Mouse (Mus musculus) telencephalon, adult 2 months (tissue): ENCODE measurements around the gene Cnot3.
"Not testable (repeated sequence)": the region's sequence is repeated elsewhere in the genome, so short reads cannot be mapped to it uniquely, and the experiment has no call there.

Experiments used
- DNase-seq: peaks from one replicate; pipeline ENCODE4 v3.0.0-alpha.2; 2011; ENCODE audit warnings: low read depth, low spot score

The Cnot3 gene

DNA sequence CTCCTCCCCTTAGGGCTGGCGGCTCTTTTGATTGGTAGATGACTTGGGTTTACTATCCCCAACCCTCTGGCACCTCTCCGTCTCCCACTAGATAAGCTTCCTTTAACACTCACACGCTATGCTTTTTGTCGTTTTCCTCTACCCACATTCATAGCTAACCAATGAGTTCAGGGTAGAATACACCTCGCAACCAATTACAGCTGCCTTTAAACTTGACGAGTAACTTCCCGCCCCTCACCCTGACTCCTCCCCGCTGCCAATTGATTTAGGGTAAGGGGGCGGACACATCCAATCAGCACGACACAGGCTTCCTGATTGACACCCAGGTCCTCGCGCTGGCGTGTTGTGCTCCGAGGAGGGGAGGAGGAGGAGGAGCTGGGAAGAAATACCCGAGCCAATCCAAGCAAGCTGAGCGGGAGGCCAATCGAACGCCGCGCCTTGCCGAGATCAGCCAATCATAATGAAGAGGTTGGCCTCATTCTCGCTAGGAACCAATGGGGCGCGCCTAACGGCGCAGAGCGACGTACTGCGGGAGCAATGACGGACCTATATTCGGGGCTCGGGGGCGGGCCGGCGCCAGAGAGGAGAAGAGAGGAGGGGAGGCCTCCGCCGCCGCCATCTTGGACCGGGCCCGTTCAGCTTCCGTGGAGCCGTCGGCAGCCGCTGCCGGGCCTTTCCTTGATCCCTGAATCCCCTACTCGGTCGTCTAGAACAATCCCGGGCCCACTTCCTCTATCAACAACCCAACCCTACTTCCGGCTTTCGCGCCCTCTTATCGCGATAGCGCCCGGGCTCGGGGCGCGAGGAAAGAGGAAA, at the start of gene Cnot3:
Gene Cnot3, plus strand, starts transcription at position 597 of the 816 bp plus-strand sequence.
- peak; percentile 100 for DNase-seq

DNA sequence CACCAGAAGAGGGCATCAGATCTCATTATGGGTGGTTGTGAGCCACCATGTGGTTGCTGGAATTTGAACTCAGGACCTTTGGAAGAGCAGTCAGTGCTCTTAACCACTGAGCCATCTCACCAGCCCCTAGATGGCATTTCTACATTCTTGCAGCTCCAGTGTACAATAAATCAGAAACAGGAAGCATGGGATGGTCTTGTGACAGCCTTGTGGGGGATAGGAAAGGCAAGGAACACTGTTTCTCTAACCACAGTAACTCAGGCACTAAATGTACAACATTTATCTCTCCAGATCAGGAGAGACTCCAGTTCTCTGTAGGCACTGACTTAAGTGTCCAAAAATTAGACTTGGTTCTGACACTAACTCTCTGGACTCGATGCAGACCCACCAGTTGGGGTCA, 47.3 kb upstream of the Cnot3 start:
- DNase-seq = not testable (repeated sequence)

DNA sequence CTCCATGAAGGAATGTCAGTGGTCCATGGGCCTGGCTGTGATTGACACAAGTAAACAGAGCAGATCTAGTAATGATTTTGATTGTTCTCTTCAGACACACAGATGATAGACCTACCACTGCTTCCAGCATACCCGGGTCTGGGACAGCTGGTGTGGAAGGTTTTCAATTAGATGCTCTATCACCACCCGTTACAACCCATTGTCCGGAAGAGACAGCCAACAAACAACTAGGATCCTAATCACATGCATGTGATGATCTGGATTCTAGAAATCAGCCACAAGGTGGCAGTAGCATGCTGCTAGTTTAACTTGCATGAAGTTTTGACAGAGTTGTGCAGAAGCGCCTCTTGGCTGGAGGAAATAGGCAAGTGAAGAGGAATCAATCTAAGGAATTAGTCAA, 43.9 kb upstream of the Cnot3 start:
- DNase-seq = no peak

DNA sequence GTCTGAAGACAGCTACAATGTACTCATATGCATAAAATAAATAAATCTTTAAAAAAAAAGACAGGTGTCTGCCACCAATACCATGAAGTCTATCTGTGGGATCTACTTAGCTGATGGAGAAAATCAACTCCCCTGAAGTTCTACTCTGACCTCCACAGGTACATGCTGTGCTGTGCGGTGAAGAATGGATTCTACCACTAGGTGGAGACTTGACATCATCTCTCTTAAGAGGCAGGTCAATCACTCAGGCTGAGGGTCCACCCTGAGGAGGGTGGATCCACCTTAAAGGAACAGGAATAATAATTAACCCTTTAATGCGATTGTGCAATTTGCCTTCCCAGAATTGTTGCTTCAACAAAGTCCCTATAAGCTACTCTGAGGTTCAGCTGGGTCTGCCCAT, 38.3 kb upstream of the Cnot3 start:
- DNase-seq = no peak

DNA sequence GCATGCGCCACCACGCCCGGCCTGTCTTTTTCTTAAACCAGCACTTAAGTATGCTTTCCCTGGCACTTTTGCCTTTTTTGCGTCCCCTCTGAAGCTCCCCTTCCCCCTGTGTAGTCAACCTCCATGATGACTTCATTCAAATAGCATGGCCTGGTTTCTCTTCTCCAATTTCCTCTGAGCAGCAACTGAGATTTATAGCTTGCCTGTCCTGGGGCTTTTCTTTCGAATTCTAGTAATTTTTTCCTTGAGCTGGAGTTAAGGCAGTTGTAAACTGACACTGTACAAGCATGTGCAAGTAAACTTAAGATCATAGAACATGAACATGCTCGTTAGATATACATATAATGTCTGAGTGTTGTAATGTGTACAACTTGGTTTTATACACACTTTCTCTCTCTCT, 37.7 kb upstream of the Cnot3 start:
- DNase-seq = no peak

DNA sequence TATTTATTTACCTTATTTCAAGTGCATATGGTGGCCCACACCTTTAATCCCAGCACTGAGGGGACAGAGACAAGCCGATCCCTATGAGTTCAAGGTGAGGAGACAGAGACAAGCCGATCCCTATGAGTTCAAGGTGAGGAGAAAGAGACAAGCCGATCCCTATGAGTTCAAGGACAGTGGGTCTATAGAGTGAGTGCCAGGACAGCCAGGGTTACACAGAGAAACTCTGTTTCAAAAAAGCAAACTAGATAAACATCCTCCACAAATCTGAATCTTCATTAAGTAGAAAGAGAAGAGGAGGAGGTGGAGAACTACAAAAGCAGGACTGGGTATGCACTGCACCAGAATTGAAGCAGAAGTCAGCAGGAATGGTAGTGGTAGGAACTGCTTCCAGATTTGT, 36.4 kb upstream of the Cnot3 start:
- DNase-seq = no peak

DNA sequence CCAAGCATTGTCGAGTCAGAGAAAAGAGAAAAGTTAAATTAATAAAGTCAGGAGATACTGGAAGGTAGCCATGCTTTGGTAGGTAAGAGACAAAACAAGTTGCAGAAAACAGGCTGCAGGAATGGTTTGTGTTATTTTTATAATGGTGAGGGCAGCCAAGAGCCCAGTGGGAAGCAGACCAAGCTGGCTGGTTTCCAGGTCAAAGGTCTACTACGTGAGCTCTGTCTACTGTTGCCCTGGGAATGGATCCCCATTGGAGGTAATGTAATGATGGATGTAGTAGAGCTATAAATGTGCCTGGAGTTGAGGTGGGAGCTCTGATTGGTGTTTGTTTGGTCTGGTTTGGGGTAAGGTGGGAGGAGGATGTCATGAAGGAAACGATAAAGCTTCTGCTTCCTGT, 36.0 kb upstream of the Cnot3 start:
- no peak for DNase-seq

DNA sequence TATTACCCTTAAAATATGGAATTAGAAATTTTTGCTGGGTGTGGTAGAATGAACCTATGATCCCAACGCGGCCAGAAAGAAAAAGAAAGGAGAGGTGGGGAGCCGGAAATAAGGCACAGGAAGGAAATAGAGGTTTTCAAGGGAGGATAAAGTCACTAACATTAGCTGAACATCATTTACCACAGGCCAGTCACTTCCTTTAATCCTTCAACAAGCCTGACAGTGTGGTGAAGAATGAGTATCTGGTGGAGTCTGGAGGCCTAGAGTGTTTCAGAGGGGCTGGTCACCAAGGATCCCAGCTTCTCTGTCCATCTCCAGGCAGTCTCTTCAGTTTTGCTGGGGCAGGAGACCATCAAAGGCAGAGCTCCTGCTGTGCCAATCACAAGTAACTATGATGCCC, 34.6 kb upstream of the Cnot3 start:
- no peak for DNase-seq

DNA sequence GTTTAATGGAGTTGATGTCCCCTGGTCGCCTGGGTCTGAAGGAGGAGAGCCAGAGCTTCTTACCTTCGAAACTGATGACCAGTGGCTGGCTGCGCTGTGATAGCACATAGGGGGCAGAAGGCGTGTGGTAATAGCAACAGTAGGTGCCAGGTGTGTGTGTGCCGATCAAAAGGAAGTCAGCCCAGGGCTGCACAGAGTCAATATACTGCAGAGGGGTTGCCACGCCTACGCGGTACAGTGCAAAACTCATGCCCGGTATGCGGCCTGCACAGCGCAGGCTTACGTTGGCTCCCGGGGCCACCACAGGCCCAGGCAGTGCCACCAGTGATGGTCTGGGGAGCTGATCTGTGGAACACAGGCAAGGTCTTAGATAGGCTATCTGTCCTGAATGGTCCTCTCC, 34.1 kb upstream of the Cnot3 start:
- DNase-seq = no peak

DNA sequence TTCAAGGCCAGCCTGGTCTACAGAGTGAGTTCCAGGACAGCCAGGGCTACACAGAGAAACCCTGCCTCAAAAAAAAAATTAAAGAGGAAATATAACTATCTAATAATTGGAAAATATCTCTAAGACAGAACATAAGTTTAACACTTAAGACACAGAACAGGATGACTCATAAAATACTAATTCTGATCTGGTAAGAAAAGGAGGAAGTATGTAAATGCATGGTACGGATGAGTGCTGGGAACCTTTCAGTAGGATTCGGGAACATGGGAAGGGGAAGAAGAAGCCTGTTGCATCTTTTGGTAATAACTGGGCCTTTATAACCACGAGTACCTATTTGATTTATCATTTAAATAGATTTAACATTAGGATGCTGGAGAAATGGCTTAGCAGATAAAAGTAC, 31.0 kb upstream of the Cnot3 start:
- no peak for DNase-seq

DNA sequence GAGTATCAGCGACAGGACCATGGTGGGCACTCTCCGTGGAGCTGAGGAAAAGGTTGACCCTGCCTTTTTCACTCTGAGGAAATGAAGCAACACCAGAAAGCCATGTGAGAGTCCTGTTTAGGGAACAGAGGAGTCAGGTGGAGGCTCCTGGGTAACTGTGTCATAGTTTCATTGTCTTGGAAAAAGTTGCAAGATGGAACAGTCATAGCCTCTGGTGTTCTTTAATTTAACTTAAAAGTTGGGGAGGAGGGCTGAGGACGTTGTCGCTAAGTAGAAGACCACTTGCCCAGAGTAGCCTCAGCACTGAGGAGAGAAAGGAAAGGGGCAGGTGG, 29.0 kb upstream of the Cnot3 start, which contains the start of gene Oscar:
Gene Oscar, minus strand, starts transcription at position 101 of the 332 bp plus-strand sequence.
- no peak for DNase-seq

DNA sequence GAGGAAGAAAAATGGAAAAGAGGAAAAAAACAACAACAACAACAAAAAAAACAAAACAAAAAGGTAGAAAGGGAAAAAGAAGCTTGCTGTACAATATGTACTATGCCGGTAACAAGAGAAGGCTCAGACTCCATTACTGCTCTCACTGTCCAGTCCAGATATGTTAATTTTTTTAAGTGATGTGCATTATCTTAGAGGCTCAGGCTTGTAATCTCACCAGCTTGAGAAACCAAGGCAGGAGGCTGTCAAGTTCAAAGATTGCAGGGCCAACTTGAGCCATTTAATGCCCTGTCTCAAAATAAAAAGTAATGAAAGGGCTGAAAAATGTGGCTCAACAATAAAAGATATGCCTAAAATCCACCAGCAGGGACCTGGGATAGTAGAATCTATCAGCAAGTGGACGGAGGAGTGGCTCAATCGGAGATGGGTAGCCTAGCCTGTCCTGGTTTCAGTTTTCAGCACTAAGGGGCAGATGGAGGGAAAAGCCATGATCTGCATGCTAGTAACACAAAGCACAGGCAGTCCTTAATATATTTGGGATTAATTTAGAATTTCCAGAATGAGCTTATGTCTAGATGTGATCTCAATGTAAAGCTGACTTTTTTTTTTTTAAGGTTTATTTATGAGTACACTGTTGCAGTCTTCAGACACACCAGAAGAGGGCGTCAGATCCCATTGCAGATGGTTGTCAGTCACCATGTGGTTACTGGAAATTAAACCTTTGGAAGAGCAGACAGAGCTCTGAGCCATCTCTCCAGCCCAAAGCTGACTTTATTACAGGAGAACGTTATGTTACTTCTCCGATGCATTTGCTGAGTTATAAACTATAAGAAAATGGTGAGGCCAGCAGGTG, 28.5 kb upstream of the Cnot3 start:
- no peak for DNase-seq

DNA sequence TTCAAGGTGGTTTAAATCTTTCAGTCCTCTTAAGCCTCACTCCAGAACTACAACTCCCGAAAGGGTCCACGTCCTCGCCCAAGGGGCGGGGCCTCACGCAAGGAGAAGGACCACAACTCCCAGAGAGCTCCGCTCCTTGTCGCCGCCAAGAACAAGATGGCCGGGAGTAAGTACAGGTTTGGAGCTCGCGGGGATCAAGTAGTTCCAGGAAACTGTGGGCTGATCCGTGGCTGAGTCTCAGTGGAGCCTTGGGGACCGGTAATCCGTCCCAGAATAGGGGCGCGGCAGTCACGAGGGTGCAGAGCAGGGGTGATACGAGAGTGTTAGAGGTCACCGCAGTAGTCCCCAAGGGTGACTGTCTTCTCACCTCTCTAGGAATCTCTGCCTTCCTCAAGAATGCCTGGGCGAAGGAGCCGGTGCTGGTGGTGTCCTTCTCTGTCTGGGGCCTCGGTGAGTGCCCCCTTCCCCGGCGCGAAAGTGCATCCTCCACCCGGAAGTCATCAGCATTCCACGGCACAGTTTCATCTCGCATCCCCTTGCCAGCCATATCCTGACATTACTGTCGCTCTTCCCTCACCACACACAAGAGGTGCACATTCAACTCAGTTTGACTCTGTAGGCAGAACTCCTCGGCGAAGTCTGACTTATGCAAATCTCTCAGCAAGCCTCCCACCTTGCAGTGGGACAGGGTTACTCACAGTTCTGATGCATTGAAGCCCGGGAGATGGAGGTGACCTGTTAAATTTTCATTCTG, 27.6 kb upstream of the Cnot3 start, which contains the start of gene Ndufa3:
Gene Ndufa3, plus strand, starts transcription at position 132 of the 754 bp plus-strand sequence.
- DNase-seq = peak; percentile 94

DNA sequence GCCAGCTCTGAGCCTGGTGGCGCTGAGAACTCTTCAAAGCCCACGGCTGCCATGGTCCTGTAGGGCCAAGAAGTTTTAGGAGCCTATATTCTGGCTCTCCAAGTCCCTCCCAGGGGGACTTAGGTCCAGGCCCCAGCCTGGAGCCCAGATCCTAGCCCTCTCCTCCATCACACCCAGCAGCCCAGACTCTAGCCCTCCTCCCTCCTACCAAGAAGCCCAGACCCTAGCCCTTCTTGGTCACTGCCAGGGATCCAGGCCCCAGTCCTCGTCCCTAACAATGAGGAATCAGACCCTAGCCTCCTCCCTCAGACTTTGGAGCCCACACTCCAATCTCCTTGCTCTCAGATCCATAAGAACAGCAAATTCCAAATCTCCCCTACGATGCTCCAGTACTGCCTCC, 16.0 kb upstream of the Cnot3 start:
- no peak for DNase-seq

DNA sequence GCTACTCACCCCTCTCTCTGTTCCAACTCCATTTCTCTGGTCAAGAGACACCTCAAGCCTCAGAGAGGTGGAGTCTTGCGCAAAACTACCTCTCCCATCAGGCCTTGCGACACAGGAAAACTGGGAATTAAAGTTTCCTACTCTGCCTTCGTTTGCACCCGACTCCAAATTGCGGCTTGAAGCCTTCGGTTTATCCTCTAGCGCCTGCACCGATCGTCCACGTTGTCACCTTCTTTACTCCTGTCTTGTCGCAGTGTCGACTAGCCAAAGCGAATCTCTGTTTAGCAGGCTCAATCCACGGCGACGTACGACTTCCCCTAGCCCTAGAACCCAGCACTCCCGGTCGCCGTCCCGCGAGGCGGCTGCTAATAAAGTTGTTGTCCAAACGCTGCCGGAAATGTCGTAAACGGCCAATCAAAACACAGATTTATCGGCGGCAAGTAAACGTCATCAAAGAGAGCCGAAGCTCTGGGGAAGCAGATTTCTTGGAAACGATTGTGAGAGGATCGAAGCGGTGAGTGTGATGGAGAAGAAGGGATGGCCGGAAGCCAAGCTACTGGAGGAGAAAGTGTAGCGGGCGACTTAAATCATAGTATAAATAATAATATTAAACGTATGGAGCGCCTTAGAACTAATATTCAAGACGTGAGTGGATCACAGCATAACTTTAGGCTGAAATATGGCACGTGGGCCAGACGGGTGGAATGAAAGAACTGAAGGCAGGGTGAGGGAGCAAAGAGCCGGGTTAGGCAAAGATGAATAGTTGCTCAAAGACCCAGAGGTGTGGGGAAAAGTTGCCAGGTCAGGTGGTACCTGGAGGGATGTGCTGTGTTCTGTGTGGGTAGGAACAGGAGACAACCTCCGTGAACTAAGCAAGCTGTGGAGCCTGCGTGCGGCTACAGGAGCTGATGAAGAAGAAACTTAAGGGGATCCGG, 15.3 kb upstream of the Cnot3 start, which contains the start of the genes Tfpt and Prpf31:
Gene Tfpt, minus strand, starts transcription at position 387 of the 935 bp plus-strand sequence.
Gene Prpf31, plus strand, starts transcription at position 443 of the 935 bp plus-strand sequence.
- DNase-seq = peak; percentile 98

DNA sequence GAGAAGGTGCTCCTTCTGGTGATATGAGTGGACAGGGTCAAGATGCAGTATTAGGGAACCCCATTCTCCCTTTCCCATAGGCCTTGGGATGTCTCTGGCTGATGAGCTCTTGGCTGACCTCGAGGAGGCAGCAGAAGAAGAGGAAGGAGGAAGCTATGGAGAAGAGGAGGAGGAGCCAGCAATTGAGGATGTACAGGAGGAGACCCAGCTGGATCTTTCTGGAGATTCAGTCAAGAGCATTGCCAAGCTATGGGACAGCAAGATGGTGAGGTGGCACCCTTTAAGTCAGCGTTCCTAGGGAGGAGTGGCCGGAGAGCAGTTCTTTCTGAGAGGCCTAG, 14.6 kb upstream of the Cnot3 start:
- DNase-seq = no peak

DNA sequence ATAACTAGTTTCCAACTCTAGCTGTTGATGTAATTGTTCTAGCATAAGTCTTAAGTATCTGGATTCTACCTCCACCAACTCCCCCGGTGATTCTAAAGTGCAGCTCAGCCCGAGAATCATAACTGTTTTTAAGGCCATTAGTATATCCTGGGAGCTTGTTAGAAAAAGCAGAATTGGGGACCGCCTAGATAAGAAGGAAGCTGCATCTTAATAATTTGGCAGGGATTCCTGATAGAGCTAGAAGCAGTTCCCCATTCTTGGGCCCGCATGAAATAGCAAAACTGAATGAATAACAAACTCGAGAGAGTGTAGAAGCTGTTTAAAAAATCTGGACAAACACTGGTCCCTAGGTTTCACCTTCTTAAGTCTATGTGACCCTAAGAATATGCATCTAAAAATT, 1.7 kb upstream of the Cnot3 start:
- DNase-seq = no peak

DNA sequence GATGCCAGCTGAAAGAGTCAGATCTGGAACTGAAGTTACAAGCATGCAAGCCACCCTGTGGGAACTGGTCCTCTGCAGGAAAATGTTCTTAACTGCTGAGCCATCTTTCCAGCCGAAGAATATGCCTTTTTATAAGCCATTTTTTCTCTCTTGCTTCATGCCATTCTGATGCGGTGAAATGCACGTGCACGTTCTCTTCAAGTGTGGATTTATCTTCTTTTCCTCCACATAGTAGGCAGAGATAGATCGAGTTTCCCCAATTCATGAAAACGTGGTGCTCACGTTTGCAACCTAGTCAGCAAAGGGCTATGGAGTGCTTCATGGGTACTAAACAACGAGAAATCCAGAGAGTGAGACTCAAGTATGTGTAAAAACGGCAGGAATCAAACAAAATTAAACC, 1.2 kb upstream of the Cnot3 start:
- no peak for DNase-seq

DNA sequence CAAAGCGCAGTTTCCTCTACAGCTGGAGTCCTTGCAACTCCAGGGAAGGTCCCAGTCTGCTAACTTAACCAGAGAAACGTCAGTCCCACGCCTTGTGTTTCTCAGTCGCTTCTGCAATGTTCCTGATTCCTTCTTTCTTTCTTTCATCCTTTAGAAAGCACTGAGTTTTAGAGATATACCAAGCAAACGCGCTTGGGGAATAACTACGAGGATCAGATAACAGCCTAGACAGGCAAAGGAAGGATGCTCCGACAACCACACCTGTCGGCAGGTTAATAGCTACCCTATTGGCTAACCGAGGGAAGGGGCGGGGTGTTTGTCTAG, 758 bp upstream of the Cnot3 start:
- no peak for DNase-seq

DNA sequence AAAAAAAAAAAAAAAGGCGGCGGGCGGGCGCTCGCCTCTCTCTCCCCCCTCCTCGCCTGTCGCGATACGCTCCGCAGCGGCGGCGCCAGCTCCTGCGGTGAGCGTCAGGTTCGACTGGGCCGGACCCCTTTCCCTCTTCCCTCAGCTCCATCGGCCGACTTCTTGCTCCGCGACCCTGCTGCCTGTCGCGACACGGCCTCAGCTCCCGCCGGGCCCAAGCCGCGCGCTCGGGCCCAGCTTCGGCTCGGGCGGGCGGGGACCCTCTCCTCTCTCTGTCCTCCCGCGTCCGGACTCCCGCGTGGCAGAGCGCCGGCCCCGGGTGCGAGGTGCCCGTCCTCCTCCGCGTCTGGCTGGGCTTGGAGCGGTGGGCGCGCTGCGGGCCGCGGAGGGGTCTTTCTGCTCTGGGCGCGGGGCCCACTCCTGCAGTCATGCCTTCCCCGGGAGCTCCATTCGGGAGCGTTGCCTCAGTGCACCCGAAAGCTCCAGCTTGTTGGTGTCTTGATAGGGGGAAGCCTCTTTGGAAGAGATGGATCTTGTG, 489 bp downstream of the Cnot3 start:
- DNase-seq = no peak

DNA sequence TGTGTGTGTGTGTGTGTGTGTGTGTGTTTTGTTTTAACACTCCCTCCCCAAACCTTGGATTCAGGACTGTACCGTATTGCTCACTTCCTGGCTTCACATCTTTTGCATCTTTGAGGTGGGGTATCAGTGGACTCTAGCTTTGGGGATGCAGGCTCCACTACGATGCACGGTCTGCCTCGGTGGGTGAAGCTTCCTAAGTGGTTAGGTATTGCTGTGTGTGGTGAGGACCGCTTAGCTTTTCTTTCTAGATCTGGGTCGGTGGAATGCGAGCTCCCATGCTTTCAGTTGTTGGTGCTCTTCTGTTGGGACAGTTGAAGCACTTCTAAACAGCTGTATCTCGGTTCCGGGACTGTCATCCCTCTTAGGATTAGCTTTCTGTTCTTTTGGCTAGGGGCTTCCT, 1.1 kb downstream of the Cnot3 start:
- no peak for DNase-seq
